Mouse (Mus musculus): ENCODE measurements around the gene Cpm.
"Not testable (repeated sequence)": the region's sequence is repeated elsewhere in the genome, so short reads cannot be mapped to it uniquely, and the experiment has no call there.

The Cpm gene

DNA sequence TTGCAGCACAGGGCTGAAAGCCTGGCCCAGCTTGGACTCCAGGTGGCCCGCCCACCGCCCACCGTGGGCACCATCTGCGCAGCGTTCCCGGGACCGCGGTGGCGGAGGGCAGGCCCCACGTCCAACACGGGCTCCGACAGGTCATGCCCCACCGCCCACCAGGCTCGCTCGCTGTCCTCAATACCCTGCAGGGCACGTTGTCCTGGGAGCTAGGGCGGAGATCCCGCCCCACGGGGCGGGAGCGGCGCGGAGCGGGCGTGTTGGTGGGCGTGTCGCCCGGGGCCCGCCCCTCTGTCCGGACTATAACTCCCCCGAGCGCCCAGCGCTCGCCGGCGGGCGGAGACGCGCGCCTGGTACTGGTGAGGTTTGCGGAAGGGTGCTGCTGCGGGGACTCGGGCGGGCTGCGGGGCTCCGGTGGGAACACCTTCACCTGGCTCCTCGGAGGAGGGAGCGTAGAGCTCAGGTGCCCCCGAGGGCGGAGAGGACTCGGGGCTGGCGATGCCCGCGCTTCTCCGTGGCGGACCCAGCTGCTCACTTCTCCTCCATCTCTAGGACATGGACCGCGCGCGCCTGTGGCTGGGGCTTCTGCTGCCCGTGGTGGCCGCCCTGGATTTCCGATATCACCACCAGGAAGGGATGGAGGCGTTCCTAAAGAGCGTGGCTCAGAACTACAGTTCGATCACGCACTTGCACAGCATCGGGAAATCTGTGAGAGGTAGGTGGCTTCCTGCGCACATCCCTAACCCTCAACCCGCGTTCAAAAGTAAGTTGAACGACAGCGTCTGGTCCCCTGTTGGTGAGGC is at the start of gene Cpm:
TSS of gene Cpm (plus strand) at position 332 of the 803 bp plus-strand sequence.
- DNase-seq (ENCODE audit: low spot score), result peak; percentile 67

DNA sequence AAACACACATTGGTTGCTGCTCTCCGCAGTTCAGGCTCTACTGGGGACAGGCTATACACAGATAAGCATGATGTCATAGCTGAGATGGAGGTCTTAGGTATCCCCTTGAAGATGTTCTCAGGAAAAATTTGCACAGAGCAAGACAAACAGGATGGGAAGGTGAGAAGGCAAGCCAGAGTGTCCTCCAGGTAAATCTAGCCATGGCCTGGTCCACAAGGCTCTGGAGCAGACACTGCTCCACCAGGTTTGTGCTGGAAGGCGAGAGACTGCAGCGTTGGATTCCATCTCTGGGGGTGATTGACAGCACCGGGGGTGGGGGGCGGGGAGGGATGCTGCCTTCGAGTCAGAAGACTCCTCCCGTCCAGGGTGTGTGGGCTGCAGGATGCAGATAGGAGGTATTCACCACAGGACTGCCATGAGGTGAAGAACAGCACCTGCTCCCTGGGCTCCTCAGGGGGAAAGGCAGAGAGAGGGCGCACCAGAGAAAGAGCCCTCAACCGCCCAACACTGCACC is 49.5 kb upstream of the Cpm start:
- DNase-seq (ENCODE audit: low spot score), result no peak

DNA sequence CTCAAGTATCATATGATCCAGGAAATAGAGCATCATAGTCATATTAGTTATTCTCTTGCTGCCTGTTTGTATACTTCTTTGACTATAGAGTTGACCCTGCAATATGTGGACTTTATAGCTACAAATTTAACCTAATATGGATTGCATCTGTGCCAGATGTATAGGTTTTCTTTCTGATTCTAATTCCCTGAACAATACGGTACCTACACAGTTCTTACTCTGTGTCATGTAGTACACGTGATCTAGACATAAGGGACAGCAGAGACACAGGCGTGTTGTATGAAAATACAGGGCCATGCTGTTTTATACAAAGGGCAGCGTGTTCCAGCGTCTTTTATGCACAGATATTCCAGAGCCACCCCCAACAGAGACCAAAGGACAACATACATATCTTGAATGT is 48.9 kb upstream of the Cpm start:
- no peak for DNase-seq (ENCODE audit: low spot score)

DNA sequence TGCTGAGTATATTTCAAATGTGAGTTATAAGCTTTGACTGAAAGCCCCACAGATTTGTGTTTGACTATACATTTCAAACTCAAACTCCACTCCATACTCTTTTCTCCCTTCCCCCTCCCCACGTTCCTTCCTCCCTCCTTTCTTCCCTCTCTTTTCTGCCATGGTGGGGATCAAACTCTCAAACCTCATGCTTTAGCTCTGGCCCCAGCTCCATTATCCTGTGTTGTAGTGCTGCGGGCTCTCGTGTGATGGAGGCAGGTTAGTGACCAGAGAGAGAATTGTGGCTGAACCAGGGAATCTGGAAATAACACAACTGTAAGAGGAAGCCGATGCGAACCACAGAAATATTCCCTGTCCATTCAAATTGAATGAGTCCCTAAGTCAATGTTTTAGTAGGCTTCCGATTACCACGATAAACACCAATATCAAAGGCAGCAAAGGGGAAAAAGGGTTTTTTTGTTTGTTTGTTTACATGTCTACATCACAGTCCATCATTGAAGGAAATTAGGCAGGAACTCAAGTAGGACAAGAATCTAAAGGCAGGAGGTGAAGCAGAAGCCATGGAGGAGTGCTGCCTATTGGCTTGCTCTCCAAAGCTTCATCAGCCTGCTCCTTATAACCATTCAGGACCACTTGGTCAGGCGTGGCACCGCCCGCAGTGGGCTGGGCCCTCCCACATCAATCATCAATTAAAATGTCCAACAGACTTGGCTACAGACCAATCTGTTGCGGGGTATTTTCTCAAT is 48.1 kb upstream of the Cpm start:
- DNase-seq (ENCODE audit: low spot score), result no peak

DNA sequence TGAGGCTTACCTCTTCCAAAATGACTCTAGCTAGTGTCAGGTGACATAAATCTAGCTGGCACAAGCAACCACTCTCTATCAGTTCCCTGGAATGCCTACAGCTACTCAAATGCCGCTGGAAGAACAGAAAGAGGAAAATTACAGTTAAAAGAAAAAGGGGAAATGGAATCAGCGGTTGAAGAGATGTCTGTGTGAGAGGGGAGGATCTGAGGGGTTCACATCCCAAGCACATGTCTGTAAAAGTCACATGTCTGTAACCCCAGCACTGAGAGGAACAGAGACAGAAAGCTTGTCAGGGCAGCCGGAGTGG is 47.6 kb upstream of the Cpm start:
- DNase-seq (ENCODE audit: low spot score), result no peak

DNA sequence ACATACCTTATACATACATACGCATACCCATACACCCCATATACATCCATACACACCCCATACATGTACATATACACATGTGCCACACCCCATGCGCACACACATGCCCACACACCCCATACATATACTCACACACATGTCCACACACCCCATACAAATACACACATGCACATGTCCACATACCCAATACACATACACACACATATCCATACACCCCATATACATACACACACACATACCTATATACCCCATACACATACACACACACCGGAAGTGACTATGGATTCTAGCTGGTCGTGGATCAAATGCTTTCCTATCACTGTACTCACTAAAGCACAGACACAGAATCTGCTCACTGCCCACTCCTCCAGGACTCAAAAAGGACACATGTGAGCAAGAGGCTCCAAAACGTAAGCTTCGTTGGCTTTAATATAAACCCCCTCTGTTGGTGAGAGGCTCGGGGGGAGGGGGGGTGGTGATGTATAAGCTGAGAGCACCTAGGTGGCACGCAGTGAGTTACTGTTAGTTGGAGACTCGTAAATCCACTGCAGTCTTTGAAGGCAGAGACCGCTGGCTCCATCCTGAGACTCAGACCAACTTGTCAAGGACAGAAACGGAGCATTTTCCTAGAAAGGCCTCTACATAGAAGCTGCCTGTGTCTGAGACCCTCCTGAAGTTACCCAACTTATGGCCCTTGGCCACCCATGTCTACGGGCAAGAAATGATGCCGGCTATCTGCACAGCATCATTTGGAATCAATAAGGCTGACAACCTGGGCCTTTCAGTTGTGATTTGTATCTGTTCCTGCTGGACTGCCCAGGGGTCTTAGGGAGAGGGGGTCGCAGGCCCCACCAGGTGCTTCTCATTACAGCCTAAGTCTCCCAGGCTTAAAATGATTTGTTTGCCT is 45.9 kb upstream of the Cpm start:
- DNase-seq (ENCODE audit: low spot score), result no peak

DNA sequence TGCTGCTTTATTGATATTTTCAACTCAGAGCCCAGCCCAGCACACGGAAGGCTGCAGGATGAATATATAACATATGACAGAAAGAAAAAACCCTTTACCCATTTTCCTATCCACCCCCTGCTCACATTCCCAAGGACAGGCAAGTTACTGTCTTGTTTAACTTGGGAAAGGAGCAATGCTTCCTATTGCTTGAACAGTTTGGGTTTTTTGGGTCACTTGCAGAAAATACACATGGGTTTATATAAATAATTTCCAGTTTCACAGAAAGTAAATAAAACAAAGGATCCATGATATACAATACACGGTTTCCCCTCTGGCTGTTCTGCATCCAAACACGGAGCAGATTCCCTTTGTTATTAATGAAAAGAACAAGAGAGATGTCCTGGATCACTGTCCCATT is 45.2 kb upstream of the Cpm start:
- no peak for DNase-seq (ENCODE audit: low spot score)

DNA sequence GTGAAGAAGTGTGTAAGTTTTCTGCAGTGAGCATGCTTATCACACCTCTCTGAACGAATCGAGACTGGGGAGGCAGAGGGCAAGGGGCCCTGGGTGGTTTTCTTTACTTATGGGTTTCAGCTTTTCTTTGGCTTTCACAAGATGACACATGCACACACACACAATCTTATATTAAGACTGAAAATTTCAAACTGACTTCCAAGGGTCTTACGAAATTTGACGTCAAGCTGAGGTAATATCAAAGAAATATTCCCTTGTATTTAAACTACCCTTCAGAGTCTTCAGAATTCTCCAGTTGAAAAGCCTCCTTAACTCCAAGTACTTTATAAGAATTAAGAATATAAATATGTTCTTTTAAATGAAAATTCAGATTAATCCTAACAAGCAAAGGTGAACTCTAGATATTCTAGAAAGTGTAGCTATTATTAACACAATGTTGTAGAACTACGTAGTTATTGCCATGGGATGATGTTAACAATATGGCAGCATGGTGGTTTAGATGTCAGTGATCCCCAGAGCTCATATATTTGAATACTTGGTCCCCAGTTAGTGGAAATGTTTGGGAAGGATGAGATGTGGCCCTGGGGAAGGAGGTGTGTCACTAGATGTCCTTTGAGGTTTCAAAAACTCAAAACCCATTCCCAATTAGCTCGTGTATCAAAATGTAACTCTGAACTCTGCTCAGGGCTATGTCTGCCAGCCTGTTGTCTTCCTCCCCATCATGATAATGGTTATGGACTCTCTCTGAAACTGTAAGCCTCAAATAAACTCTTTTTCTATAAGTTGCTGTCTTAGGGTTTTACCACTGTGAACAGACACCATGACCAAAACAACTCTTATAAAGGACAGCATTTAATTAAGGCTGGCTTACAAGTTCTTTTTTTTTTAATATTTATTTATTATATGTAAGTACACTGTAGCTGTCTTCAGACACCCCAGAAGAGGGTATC is 44.5 kb upstream of the Cpm start:
- DNase-seq (ENCODE audit: low spot score), result no peak

DNA sequence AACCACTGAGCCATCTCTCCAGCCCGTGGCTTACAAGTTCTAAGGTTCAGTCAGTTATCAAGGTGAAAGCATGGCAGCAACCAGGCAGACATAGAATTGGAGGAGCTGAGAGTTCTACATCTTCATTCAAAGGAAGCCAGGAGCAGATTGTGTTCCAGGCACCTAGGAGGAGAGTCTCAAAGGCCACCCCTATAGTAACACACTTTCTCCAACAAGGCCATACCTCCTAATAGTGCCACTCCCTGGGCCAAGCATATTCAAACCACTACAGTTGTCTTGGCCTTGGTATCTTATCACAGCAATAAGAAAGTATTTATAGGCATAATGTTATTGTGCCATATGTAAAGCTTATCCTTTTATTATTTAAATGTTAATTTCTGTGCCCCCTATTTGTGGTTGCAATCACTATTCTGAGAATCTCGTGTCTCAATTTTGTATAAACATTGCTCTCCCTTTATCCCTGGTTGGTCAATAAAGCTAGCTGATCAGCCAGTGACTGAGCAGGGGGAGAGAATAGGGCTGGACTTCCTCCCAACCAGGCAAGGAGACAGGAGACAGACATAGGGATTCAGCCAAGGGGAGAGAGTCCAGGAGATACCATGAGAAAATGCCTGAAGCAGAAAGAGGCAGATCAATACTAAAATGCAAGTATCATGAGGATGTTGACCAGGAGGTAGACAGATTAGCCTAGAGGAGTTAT is 43.5 kb upstream of the Cpm start:
- DNase-seq (ENCODE audit: low spot score), result no peak

DNA sequence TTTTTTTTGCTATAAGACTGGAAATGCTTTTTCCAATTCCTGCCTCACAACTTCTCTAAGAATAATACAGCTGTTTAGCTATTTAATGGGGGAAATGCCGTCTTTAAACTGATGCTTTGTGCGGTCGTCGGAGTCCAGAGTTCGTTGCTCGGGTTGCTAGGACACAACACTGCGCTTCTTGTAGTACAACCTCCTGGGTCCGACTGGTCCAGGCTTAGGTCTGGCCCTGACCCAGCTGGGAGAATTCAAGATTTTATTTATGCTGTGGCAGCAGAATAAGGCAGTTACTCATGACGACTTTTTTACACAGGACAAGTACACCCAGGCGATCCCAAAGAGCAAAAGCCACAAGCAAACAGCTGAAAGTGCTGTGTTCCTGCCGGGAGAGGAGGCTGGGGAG is 42.4 kb upstream of the Cpm start:
- no peak for DNase-seq (ENCODE audit: low spot score)

DNA sequence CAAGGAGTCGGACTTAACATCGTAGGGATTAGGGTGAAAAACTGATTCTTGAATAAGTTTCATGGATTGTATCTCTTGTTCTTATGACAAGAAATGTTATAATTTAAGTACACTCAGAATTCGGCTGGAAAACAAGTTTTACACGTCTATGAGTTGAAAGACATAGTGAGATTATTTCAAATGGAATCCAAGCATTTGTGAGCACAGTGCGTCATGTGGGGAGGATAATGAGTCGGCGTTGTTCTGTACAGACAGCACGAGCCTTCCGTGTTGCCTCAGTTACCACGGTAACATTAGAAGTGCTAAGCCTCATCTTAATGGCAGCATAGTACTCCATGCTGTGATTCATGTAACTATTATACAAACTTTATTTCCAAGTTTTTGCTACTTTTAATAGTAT is 42.0 kb upstream of the Cpm start:
- no peak for DNase-seq (ENCODE audit: low spot score)

DNA sequence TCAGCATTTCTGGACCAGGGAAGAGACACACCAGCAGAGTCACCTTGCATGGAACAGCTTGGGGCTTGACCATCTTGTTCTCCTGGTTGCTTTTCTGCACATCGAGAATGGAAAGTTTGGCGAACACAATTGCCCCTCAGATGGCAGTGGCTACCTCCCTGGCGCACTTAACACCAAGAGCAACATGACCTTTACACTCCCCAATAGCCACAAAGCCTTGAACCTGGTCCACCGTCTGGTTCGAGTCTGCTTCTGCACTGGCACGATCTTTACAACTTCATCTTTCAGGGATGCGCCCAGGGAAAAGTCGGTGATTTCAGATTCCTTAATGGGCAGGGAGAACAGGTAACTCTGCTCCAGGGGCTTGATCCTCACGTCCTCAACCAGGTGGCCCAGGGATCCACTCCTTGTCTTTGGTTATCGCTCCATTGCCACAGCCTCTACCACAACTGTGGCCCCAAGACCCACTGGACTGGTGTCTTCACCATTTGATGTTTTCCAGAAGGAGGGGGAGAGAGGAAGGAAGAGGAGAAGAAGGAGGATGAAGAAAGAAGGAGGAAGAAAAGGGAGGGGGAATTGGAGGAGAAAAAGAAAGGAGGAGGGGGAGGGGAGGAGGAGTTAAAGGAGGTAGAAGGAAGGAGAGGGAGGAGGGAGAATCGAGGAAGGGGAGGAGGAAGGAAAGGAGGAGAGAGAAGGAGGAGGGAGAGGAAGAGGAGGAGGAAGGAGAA is 40.7 kb upstream of the Cpm start:
- not testable (repeated sequence) for DNase-seq (ENCODE audit: low spot score)

DNA sequence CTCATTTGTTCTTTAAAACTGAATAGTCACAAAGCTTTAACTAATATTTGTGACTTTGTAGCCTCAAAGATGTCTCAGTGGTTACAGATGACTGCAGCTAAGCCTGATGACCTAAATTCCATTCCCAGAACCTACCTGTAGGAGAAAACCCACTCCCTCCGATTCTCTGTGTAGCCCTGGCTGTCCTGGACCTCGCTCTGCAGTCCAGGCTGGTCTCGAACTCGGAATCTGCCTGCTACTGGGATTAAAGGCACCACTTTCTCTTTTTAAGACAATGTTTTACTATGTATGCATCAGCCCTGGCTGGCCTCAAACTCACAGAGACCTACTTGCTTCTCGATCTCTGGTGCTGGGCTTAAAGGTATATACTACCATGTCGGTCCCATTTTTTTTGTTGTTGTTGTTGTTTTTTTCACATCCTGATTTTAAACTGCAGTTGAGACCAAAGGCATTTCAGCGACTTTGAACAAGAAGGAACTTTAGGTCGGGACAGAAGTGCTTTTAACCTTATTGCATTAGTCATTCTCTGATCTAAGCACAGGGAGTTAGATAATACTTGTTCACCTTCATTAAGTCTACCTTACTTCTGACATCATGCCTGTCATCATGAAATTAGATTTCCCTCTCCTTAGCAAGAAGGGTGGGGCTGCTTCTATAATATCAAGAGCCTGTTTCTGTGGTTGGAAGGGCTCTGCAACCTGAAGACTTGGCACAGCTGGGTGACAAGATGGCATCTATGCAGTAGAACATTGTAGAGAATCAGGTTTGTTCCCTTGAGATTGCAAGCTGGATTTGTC is 40.0 kb upstream of the Cpm start:
- DNase-seq (ENCODE audit: low spot score), result no peak

DNA sequence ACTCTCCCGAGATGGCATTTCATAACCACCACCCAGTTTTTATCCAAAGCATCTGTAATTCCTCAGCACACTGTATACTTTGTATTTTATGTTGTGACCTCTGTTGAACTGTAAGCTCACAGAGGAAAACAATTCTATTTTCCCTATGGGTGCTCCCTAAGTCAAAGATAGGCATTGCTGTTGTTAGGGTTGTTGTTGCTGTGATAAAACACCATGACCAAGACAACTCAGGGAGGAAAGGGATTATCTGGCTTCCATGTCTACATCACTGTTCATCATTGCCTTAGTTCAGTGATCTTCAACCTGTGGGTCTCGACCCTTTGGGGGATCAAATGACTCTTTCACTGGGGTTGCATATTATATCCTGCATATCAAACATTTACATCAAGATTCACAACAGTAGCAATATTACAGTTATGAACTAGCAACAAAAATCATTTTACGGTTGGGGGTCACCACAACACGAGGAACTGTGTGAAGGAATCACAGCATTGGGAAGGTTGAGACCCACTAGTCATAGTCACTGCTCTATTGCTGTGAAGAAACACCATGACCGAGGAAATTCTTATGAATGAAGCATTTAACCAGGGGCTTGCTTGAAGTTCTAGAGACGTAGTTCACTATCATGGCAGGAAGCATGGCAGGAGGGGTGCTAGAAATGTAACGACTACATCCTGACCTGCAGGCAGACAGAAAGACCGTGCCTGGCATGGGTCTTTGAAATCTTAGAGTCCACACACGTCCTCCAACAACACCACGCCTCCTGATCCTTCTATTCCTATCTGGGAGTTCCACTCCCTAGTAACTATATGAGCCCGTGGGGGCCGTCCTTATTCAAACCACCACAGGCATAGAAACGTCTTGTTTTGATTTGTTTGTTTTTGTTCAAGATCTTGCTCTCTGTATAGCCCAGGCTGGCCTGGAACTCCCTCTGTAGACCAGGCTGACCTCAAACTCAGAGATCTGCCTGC is 38.7 kb upstream of the Cpm start:
- DNase-seq (ENCODE audit: low spot score), result no peak

DNA sequence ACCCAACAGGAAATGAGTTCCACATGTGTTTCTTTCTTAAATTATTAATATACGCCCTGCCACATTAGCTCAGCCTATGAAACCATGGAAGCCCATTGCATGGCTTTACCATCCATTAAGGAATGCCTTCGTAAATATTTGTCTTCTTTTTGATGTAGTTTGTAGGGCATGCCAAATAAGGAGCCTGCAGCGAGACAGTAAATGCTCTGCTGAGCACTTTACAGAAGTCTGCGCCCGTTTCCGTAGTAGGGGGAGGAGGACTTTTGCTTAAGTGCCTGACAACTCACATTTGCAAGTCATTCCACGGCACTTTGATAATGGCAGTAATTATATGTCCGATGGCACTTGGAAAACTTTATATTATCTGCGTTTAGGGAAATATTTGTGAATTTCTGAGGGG is 37.5 kb upstream of the Cpm start:
- DNase-seq (ENCODE audit: low spot score), result no peak

DNA sequence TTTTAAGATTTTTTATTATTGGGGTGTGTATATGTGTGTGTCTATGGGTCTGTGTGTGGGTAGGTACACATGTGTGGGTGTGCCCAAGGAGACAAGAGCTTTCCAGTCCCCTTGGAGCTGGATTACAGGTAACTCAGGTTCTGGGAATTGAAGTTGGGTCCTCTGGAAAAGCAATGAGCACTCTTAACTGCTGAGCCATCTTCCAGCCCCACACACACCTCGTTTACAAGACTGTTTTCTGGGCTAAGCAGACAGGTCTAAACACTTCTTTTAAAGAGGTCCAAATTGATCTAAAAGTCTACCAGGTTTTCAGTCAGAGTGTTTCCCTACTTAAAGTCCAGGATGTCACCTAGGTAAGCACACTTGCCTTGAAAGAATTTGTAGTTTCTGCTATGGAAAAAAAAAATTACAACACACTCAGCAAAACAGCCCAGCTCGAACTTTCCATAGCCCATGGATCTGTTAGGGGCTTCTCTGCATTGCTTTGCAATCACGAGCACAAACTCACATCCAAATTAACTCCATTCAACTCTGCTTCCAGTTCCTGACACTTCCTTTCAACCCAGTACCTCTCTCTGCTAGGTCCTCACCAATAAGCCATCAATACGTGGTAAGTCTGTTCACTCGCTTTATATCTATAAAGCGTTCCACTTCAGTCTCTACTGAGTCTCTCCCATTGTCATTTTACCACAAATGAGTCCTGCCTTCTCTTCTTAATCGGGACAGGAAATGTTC is 36.8 kb upstream of the Cpm start:
- no peak for DNase-seq (ENCODE audit: low spot score)

DNA sequence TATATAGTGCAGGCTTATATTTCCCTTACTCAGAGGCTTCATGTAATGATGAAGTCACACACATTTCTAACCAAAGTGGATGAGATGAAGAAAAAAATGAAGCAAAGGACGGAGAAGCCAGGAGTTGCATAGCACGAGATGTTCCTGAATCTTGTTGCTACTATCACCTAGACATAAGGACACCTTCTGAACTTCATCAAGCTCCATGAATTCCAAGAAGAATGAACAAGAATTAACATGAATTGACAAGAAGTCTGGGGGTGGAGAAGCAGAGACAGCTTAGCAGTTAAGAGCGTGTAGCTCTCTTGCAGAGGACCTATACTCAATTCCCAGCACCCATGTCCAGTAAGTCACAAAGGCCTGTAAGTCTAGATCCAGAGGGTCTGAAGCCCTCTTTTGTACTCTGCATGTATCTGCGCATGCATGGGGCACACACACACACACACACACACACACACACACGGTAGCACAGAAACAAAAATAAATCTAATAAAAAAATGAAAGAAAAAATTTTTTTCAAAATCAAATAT is 36.2 kb upstream of the Cpm start:
- DNase-seq (ENCODE audit: low spot score), result no peak

All from ovary, postnatal 14 days (tissue).